Mouse (Mus musculus): ENCODE data around the gene Znrf1. TPM values are rescaled to one million over a fixed set of nuclear protein-coding genes. Genes with fewer than 3 reads are reported as not detected.

The Znrf1 gene
- 150 and 253 TPM in 2 replicates for total RNA-seq (2023)

DNA sequence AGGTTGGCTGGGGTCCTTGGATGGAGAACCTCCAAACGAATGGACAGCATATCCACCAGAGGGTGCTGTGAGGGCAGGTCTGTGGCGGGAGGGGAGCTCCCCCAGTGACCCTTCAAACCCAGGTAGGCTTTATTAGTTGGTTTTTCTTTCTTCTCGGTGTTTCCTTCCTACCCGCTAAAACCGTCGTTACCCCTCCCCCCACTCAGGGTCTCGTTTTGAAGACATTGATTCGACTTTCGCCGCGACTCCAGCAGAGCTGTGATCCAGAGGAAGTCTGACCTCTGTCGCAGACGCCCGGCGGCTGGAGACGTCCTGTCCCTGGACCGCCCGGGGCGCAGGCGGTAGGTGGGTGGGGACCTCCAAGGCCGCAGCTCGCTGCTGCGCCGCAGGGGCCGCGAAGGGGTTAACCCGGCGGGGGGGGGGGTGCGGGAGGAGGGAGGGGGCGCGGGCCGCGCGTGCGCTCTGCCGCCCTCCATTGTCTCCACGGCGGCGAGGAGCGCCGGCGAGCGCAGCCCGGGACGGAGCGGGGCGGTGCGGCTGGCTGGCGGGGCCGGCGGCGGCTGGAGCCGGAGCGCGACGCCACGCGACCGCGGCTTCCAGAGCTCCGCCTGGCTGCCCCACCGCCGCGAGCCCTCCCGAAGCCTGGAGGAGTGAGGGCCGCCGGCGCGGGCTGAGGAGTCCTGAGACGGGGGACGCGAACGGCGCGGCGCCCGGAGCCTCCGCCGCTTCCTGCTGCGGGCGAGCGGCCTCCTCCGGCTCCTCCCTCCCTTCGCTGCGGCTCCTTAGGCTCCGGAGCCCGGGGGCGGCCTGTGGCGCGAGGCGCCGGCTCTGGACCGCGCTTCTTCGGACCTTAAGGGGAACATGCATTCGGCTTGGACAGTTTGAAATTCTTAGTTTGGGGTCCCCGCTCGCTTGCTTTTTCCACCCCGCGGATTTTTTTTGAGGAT, at the start of gene Znrf1:
Gene Znrf1, plus strand, starts transcription at position 67 of the 947 bp plus-strand sequence.

DNA sequence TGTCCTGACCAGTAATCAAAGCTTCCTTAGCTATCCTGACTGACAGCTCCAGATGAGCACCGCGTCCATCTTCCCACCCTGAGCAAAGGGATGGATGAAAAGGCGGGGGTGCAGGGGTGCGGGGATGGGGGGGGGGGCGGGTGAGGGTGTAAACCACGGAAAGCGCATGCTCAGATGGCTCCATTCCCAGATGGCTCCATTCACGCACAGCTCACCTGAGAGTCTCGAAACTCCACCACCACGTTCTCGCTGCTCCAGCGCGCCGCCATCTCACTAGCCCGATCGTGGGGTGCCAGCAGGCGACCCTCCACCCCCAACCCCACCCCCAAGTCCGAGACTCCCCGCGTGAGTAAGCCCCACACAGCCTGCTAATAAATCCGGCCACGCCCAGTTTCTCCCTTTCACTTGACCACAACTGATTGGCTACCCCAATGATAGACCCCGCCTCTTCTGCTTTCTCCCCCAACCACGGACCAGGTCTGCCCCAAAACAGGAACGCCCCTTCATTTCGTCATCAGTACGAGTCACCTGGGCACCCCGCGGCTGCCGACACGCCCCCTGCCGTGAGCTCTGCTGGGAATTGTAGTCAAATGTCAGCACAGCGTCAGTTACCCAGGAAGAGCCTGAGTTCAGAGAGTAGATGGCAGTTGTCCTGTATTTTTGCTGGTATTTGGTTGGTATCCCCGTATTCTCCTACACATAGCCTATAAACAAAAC, 14.0 kb upstream of the Znrf1 start, which contains the start of gene Wdr59:
Gene Wdr59, minus strand, starts transcription at position 380 of the 717 bp plus-strand sequence.

DNA sequence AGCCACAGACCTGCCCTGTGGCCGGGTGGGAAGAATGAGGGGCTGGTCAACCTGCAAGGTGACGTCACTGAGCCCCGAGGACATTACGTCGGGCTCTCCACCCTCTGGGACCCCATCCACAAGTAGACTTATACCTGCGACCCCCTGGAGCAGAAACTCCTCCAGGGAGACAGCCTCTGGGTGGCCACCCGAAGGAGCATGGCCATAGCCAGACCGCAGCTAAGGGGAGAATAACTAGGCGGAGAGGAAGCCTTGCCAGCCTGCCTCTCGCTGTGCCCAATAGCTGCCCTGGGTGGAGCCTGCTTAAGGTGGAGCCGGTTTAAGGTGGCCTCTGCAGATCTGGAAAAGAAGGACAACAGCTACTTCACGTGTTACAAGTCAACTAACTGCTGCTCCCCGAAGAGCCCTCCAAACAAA, 94.2 kb downstream of the Znrf1 start, which contains the start of gene Ldhd:
Gene Ldhd, minus strand, starts transcription at position 270 of the 417 bp plus-strand sequence.

DNA sequence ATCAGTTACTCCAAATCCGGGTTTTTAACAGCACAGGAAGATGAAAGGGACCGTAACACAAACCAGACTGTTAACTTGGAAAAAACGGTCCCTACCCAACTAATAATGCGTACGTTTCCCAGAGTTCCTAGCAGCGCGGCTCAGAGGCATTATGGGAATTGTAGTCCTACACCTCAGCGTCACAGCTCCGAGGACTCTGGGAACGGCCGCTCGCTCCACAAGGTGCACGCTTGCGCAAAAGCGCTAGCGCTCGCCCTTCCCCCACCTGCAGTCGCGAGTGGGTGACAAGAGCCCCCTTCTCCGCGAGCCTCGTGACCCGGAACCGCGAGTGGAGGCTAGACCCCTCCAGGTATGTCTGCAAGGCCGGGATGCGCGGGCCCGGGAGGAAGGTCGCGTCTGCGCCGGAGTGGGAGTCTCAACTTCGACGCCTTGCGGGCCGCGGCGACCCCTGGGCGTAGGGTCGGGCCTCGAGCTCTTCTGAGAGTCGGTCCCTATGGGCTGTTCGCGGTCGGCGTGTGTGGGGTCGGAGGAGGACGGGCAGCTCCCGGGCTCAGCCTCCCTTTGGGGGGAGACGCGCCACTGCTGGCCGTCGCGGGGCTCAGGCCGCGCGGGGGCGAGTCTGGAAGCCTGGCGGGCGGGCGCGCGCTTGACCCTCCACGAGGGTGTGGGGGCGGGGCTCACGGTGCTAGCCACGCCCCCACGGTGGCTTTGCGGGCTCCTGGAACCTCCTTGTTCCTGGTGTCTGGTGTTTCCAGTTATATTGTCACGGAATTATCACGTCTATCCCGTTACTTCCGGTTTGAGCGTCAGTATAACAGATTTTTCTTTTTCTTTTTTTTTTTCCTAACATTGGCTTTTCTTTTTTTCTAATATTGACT, 107.6 kb downstream of the Znrf1 start, which contains the start of gene Zfp1:
Gene Zfp1, plus strand, starts transcription at position 138 of the 878 bp plus-strand sequence.

Other genes starting within 250 kb of the Znrf1 start
- gene Rfwd3, start 235.9 kb upstream of the Znrf1 start, total RNA-seq (2023): 43.3 and 59.7 TPM in 2 replicates
- 17.3 and 18.8 TPM in 2 replicates for gene Mlkl, start 197.9 kb upstream of the Znrf1 start, total RNA-seq (2023)
- not detected in 2 replicates for gene Fa2h, start 142.3 kb upstream of the Znrf1 start, total RNA-seq (2023)
- gene Wdr59, start 14.0 kb upstream of the Znrf1 start, total RNA-seq (2023): 4.3 and 5.5 TPM in 2 replicates
- not detected in 2 replicates for gene Ldhd, start 94.3 kb downstream of the Znrf1 start, total RNA-seq (2023)
- gene Zfp1, start 107.3 kb downstream of the Znrf1 start, total RNA-seq (2023): 3.5 and 3.6 TPM in 2 replicates
- gene Ctrb1, start 154.9 kb downstream of the Znrf1 start, total RNA-seq (2023): not detected in 2 replicates
- gene Bcar1, start 207.7 kb downstream of the Znrf1 start, total RNA-seq (2023): 0.61 TPM in 1 of 2 replicates, not detected in the other